Mouse (Mus musculus): ENCODE results near the gene Bnip1. TPM values are rescaled to one million over a fixed set of nuclear protein-coding genes. Genes with fewer than 3 reads are reported as not detected.

Bnip1 gene
- polyA plus RNA-seq (2012; fragmentation: generic; extraction: Trizol), result 27.8 TPM
- long read RNA-seq, experiment 1, transcript Bnip1-201 (6 exons, 1,098 nt), result major isoform, 21 of 27 reads
- long read RNA-seq, experiment 1, partial matches to known transcripts, result 3 of 27 reads
- long read RNA-seq, experiment 1, other reads (novel, unspliced or antisense), result 1 of 27 reads
- long read RNA-seq, experiment 2, transcript Bnip1-201 (6 exons, 1,098 nt), result major isoform, 20 of 22 reads
- long read RNA-seq, experiment 2, partial matches to known transcripts, result 0 of 22 reads
- long read RNA-seq, experiment 2, other reads (novel, unspliced or antisense), result 1 of 22 reads

DNA sequence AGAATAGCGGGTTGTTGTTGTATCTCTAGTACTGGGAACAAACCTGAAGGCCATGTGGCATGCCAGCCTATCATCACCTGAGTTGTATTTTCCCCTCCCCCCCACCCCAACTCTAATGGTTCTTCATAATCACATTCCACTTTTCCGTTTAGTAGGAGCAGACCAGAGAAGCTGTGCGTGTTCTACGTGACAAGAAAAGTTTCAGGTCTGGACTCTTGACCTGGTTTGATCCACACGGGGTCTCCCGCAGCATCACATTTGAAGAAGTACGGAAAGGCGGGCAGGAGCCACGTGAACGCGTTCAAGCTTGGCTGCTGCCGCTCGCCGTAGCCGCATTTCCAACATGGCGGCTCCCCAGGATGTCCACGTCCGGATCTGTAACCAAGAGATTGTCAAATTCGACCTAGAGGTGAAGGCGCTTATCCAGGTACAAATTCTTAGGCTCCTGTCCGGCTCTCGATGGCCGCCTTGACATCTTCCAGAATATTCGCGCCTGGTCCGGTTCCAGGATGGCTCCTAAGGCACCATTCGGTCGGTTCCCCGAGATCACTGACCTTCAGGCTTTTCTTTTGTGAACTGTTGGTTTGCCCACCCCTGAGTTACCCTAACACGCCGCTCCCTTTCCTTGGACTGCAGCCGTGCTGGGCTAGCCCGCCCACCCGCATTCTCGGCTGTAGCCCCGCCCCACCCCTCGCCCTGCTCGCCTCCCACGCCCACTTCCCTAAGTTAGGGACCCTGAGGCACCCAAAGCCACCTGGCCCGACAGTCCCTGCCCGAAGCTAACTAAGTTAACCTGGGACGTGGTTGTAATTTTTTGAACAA is at the start of gene Bnip1:
Bnip1 (plus strand) TSS at position 317 of the 822 bp plus-strand sequence.
- Histone ChIP-seq H3K36me3 (ENCODE audit: control insufficient read depth, insufficient read depth) (peaks cover 9% of the 10 kb centered on the region), H3K4me3 (ENCODE audit: insufficient read depth, poor library complexity, severe bottlenecking) (peak within 1 kb of the TSS; percentile 83), H3ac (ENCODE audit: control insufficient read depth, insufficient read length, low read depth) (peak within 1 kb of the TSS; percentile 70), H3K79me2 (ENCODE audit: control insufficient read depth, insufficient read depth) (no peaks in the 10 kb centered on the region), H3K79me3 (ENCODE audit: low read depth) (no peaks in the 10 kb centered on the region), H3K27me3 (ENCODE audit: control insufficient read depth, insufficient read depth, insufficient read length) (no peaks in the 10 kb centered on the region)
- TF ChIP-seq USF1 (IDR thresholded peaks at IDR 0.05; ENCODE audit: low read depth), result peak; percentile 25
- peak; percentile 92 for TF ChIP-seq MAX (IDR thresholded peaks at IDR 0.05)
- TF ChIP-seq MYOD1 (IDR thresholded peaks at IDR 0.05; ENCODE audit: control insufficient read depth, insufficient read length, low read depth), result no peak

GRCm38 (mm10) chr17:26742581-26742980 is 38.3 kb upstream of the Bnip1 start:
- TF ChIP-seq MYOD1 (IDR thresholded peaks at IDR 0.05; ENCODE audit: control insufficient read depth, insufficient read length, low read depth) (no peak), USF1 (IDR thresholded peaks at IDR 0.05; ENCODE audit: low read depth) (no peak), MAX (IDR thresholded peaks at IDR 0.05) (no peak), FOSL1 (IDR thresholded peaks at IDR 0.05; ENCODE audit: insufficient read depth, low read length, poor library complexity, severe bottlenecking) (no peak), MYOG (IDR thresholded peaks at IDR 0.05; ENCODE audit: control insufficient read depth, extremely low read depth, insufficient read length) (no peak), CEBPB (IDR thresholded peaks at IDR 0.05; ENCODE audit: low read depth) (no peak), CTCF (IDR thresholded peaks at IDR 0.05; ENCODE audit: control insufficient read depth, insufficient read depth, insufficient read length) (no peak)

GRCm38 (mm10) chr17:26743294-26743693 is 37.6 kb upstream of the Bnip1 start:
- no peaks in the 10 kb centered on the region for H3K79me2 ChIP-seq (ENCODE audit: control insufficient read depth, insufficient read depth)
- no peaks in the 10 kb centered on the region for H3K27me3 ChIP-seq (ENCODE audit: control insufficient read depth, insufficient read depth, insufficient read length)
- no peak overlapping the region for H3K4me3 ChIP-seq (ENCODE audit: insufficient read depth, poor library complexity, severe bottlenecking)
- TF ChIP-seq CTCF (IDR thresholded peaks at IDR 0.05; ENCODE audit: control insufficient read depth, insufficient read depth, insufficient read length), result no peak
- no peak for TF ChIP-seq CEBPB (IDR thresholded peaks at IDR 0.05; ENCODE audit: low read depth)
- TF ChIP-seq MAX (IDR thresholded peaks at IDR 0.05), result no peak
- TF ChIP-seq MYOD1 (IDR thresholded peaks at IDR 0.05; ENCODE audit: control insufficient read depth, insufficient read length, low read depth), result no peak
- TF ChIP-seq MYOG (IDR thresholded peaks at IDR 0.05; ENCODE audit: control insufficient read depth, extremely low read depth, insufficient read length), result no peak
- TF ChIP-seq FOSL1 (IDR thresholded peaks at IDR 0.05; ENCODE audit: insufficient read depth, low read length, poor library complexity, severe bottlenecking), result no peak
- H3ac ChIP-seq (ENCODE audit: control insufficient read depth, insufficient read length, low read depth), result no peak overlapping the region
- no peaks in the 10 kb centered on the region for H3K79me3 ChIP-seq (ENCODE audit: low read depth)
- no peaks in the 10 kb centered on the region for H3K36me3 ChIP-seq (ENCODE audit: control insufficient read depth, insufficient read depth)

More at GRCm38 (mm10) chr17:26742581-26742980, 38.3 kb upstream of the Bnip1 start:
- H3K27me3 ChIP-seq (ENCODE audit: control insufficient read depth, insufficient read depth, insufficient read length), result no peaks in the 10 kb centered on the region
- H3K79me2 ChIP-seq (ENCODE audit: control insufficient read depth, insufficient read depth), result no peaks in the 10 kb centered on the region
- H3K36me3 ChIP-seq (ENCODE audit: control insufficient read depth, insufficient read depth), result no peaks in the 10 kb centered on the region
- H3ac ChIP-seq (ENCODE audit: control insufficient read depth, insufficient read length, low read depth), result no peak overlapping the region
- H3K79me3 ChIP-seq (ENCODE audit: low read depth), result no peaks in the 10 kb centered on the region
- no peak overlapping the region for H3K4me3 ChIP-seq (ENCODE audit: insufficient read depth, poor library complexity, severe bottlenecking)

DNA sequence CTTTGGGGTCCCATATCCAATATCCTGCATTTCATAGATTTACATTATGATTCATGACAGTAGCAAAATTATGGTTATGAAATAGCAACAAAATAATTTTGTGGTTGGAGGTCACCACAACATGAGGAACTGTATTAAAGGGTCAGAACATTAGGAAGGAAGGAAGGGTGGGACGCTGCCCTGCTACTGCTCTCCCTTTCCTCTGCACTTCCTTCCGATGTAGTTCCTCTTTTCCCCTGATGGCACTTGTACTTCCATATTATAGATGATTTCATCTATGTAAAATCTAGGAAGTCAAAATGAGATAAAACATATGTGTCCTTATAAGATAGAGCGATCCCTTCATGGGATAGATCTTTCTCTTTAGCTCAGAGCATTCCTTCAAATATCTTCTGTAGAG is 30.9 kb upstream of the Bnip1 start:
- no peak for TF ChIP-seq FOSL1 (IDR thresholded peaks at IDR 0.05; ENCODE audit: insufficient read depth, low read length, poor library complexity, severe bottlenecking)
- Histone ChIP-seq H3K79me3 (ENCODE audit: low read depth) (no peaks in the 10 kb centered on the region), H3K4me3 (ENCODE audit: insufficient read depth, poor library complexity, severe bottlenecking) (no peak overlapping the region), H3K27me3 (ENCODE audit: control insufficient read depth, insufficient read depth, insufficient read length) (no peaks in the 10 kb centered on the region), H3K36me3 (ENCODE audit: control insufficient read depth, insufficient read depth) (no peaks in the 10 kb centered on the region), H3K79me2 (ENCODE audit: control insufficient read depth, insufficient read depth) (no peaks in the 10 kb centered on the region), H3ac (ENCODE audit: control insufficient read depth, insufficient read length, low read depth) (no peak overlapping the region)

DNA sequence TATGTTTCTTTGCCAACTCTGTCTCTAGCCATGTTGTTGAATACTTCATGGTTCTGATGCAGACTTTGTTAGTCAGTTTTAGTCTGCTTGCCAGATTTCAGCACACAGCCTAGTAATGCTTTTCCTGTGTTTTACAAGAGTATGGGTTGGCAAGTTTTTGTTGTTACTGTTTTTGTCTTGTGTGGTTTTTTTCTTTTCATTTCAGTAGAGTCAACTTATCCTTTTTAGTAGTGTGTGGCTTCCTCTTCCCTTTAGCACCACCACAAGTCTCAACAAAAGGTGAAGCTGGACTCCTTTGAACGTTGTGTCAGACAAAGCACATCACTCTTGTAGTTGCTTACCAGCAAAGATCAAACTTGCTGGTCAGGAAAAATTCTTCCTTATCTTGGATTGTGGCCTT is 28.6 kb upstream of the Bnip1 start:
- no peaks in the 10 kb centered on the region for H3K79me3 ChIP-seq (ENCODE audit: low read depth)
- H3K27me3 ChIP-seq (ENCODE audit: control insufficient read depth, insufficient read depth, insufficient read length), result no peaks in the 10 kb centered on the region
- no peak overlapping the region for H3K4me3 ChIP-seq (ENCODE audit: insufficient read depth, poor library complexity, severe bottlenecking)
- H3K79me2 ChIP-seq (ENCODE audit: control insufficient read depth, insufficient read depth), result no peaks in the 10 kb centered on the region
- no peaks in the 10 kb centered on the region for H3K36me3 ChIP-seq (ENCODE audit: control insufficient read depth, insufficient read depth)
- TF ChIP-seq MAX (IDR thresholded peaks at IDR 0.05) (no peak), MYOD1 (IDR thresholded peaks at IDR 0.05; ENCODE audit: control insufficient read depth, insufficient read length, low read depth) (no peak), CTCF (IDR thresholded peaks at IDR 0.05; ENCODE audit: control insufficient read depth, insufficient read depth, insufficient read length) (no peak), CEBPB (IDR thresholded peaks at IDR 0.05; ENCODE audit: low read depth) (no peak), FOSL1 (IDR thresholded peaks at IDR 0.05; ENCODE audit: insufficient read depth, low read length, poor library complexity, severe bottlenecking) (no peak), MYOG (IDR thresholded peaks at IDR 0.05; ENCODE audit: control insufficient read depth, extremely low read depth, insufficient read length) (no peak), USF1 (IDR thresholded peaks at IDR 0.05; ENCODE audit: low read depth) (no peak)
- no peak overlapping the region for H3ac ChIP-seq (ENCODE audit: control insufficient read depth, insufficient read length, low read depth)

Data from C2C12 (cell line).